Mouse (Mus musculus) B cell, adult (primary cell): ENCODE results near the gene Col25a1. TPM values are rescaled to one million over a fixed set of nuclear protein-coding genes. Genes with fewer than 3 reads are reported as not detected.

Source experiments
- total RNA-seq: library from RNA; stranded (reverse); gene quantifications from 4 replicates; pipeline ENCODE4 v1.2.4, GENCODE M21; 2023; ENCODE audit not compliant: inconsistent age

Col25a1 gene
- total RNA-seq = not detected in 4 replicates

GRCm38 (mm10) chr3:130131201-130131600 lies at the start of gene Col25a1:
Gene Col25a1, plus strand, starts transcription at chr3:130131501.

GRCm38 (mm10) chr3:130617439-130617898 lies 486.2 kb downstream of the Col25a1 start, which contains the start of gene Etnppl:
Gene Etnppl, plus strand, starts transcription at chr3:130617448.

Other genes starting within 250 kb of the Col25a1 start
- 20.1 to 30.1 TPM (median 26.1 TPM) in 4 replicates for gene Casp6, start 230.1 kb upstream of the Col25a1 start, total RNA-seq
- gene Mcub, start 161.3 kb upstream of the Col25a1 start, total RNA-seq = not detected in 4 replicates
- gene Sec24b, start 69.9 kb upstream of the Col25a1 start, total RNA-seq = 101 to 141 TPM (median 111 TPM) in 4 replicates